Mouse (Mus musculus) liver, postnatal 0 days (tissue): ENCODE results near the gene Tbc1d16. TPM values are rescaled to one million over a fixed set of nuclear protein-coding genes. Genes with fewer than 3 reads are reported as not detected.

Experiments used
- ATAC-seq: fragments of 200-750 bp; cut with Nextera tagmentation; 2 replicates; pipeline ENCODE4 v1.8.0; 2017; ENCODE audit warnings: mild to moderate bottlenecking, moderate library complexity
- DNase-seq: peaks from one replicate; pipeline ENCODE4 v3.0.0-alpha.2; 2016
- H3K27ac ChIP-seq: fragments of 300-500 bp; sonication (generic); 2 replicates; pipeline ENCODE4 v1.5.1; 2014; ENCODE audit warnings: antibody characterized with exemption, moderate library complexity, mild to moderate bottlenecking, low read depth
- H3K27me3 ChIP-seq: fragments of 300-500 bp; sonication (generic); 2 replicates; pipeline ENCODE4 v1.6.1; 2014; ENCODE audit warnings: low read length, control low read depth, mixed read lengths; ENCODE audit not compliant: insufficient read depth
- H3K36me3 ChIP-seq: fragments of 300-500 bp; sonication (generic); replicated peaks from 2 replicates; pipeline ENCODE4 v1.6.1; 2014; ENCODE audit warnings: mild to moderate bottlenecking, control low read depth, low read length, moderate library complexity, mixed read lengths; ENCODE audit not compliant: insufficient read depth
- H3K4me1 ChIP-seq: fragments of 300-500 bp; sonication (generic); 2 replicates; pipeline ENCODE4 v1.6.1; 2014; ENCODE audit warnings: antibody characterized with exemption, mild to moderate bottlenecking, control low read depth; ENCODE audit not compliant: insufficient read depth
- H3K4me2 ChIP-seq: fragments of 300-500 bp; sonication (generic); 2 replicates; pipeline ENCODE4 v1.6.1; 2014; ENCODE audit warnings: low read depth, mild to moderate bottlenecking, low read length, moderate library complexity, mixed read lengths
- H3K4me3 ChIP-seq: fragments of 300-500 bp; sonication (generic); 2 replicates; pipeline ENCODE4 v1.5.1; 2014; ENCODE audit warnings: low read depth, low read length
- H3K9ac ChIP-seq: fragments of 300-500 bp; sonication (generic); replicated peaks from 2 replicates; pipeline ENCODE4 v1.6.1; 2014; ENCODE audit warnings: mild to moderate bottlenecking, moderate library complexity
- H3K9me3 ChIP-seq: fragments of 300-500 bp; sonication (generic); 2 replicates; pipeline ENCODE4 v1.6.1; 2016; ENCODE audit warnings: mild to moderate bottlenecking, control low read depth, low read length, mixed read lengths
- CTCF ChIP-seq: sonication (generic); IDR thresholded peaks from 2 replicates; pipeline ENCODE4 v1.5.1; 2016; ENCODE audit warnings: antibody characterized with exemption, low read depth
- EP300 ChIP-seq: IDR thresholded peaks from 2 replicates; pipeline ENCODE4 v1.6.1; 2016; ENCODE audit warnings: antibody characterized with exemption, low read depth, mild to moderate bottlenecking
- WGBS: fragments of 180-500 bp; shearing (Covaris S2); extraction: QIAGEN DNeasy Blood & Tissue Kit; methylation state at CpG from one replicate; pipeline ENCODE4 v1.1.7; 2014; ENCODE audit not compliant: insufficient replicate concordance; 5-methylcytosine and 5-hydroxymethylcytosine counted together
- polyA plus RNA-seq: library from polyadenylated mRNA; unstranded; fragments of >200 nt; fragmentation: Nextera tagmentation; extraction: Ambion mirVana; gene quantifications from 2 replicates; pipeline ENCODE4 v1.2.1, GENCODE M21; 2015

Gene Tbc1d16
- polyA plus RNA-seq, 1 experiment from 2014 or later, result 1.5 TPM

DNA sequence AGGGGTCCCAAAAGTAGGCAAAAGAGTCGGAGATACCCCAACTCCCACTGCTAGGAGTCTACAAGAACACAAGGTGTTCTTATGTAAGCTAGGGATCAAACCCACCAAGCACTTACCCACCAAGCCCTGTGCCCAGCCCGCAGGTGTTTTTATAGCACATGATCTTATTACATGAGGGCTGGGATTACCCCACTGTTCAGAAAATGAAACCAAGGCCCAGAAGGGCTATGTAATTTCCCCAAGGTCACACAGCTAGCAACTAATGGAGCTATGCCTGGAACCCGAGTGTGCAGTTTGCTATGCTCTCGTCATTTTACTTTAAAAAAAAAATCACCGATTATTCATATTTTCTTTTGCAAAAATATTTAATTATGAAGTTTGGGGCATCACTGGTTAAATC is 68.2 kb downstream of the Tbc1d16 start:
- Histone ChIP-seq H3K4me2 (no peak overlapping the region), H3K36me3 (no peaks in the 10 kb centered on the region), H3K9me3 (no peaks in the 10 kb centered on the region), H3K27me3 (no peaks in the 10 kb centered on the region), H3K9ac (no peak overlapping the region), H3K4me3 (no peak overlapping the region), H3K27ac (no peak overlapping the region), H3K4me1 (no peaks in the 10 kb centered on the region)
- DNase-seq (no peak), ATAC-seq (no peak)
- TF ChIP-seq CTCF (no peak), EP300 (no peak)
- 74% methylated on average over 5 of the region's 5 CpGs for WGBS

DNA sequence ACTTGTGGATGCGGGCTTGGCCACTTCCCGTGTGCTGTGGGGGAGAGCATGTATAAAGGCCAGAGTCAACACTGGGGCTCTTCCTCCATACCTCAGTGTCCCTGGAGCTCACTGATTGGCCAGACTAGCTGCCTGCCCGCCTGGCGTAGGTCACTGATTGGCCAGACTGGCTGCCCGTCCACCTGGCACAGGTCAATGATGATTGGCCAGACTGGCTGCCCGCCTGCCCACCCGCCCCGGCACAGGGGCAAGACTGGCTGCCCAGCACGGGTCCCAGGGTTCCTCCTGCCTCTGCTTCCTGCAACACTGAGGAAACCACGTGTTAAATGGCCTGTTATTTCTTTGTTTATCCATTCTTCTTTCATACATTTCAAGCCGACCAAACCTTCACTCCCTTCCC is 68.8 kb downstream of the Tbc1d16 start:
- no peaks in the 10 kb centered on the region for H3K36me3 ChIP-seq
- DNase-seq (peak; percentile 57), ATAC-seq (peak; percentile 77)
- H3K4me2 ChIP-seq, result peak overlapping the region; percentile 7; the same call in 1 of the 2 replicates
- no peaks in the 10 kb centered on the region for H3K27me3 ChIP-seq
- H3K9me3 ChIP-seq, result no peaks in the 10 kb centered on the region
- H3K9ac ChIP-seq, result no peak overlapping the region
- no peak overlapping the region for H3K27ac ChIP-seq
- TF ChIP-seq EP300, result no peak
- H3K4me1 ChIP-seq, result no peaks in the 10 kb centered on the region
- H3K4me3 ChIP-seq, result no peak overlapping the region
- 55% methylated on average over 11 of the region's 11 CpGs for WGBS

DNA sequence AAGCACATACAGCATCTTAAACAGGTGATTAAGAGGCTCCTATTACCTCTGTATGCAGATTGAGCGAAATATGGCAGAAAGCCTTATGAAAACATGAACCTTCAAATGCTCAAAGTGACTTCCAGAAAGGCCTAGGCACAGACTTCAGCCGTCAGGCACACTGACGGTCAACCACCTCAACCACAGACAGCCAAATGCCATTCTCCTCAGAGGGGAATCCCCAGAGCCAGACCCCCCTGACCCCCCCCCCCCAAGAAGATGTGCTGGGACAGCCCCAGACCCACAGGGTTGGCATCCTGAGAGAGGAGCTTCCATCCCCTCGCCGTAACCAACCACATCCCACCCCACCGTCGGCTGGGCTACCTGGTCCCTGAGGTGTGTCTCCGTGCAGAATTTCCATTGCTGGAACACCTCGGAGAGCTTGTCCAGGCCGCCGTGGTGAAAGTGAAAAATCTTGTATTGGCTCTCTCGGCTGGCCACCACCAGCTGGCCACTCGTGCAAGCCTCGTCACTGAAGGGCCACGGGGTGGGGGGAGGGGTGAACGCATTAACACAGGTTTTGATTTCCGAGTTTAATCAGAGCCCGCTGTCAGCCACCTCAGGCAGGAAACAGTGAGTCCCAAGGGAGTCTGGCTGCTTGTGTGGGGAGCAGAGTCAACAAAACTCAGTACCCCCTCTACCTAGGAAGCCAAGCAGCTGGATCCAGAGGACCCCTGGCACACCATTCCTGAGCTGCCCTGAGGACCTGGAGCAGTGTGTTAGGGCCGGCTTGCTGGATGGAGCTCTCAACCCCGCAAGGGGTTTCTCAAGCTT is 70.7 kb downstream of the Tbc1d16 start:
- DNase-seq (no peak), ATAC-seq (no peak)
- 68% methylated on average over 20 of the region's 20 CpGs for WGBS
- Histone ChIP-seq H3K9me3 (no peaks in the 10 kb centered on the region), H3K4me1 (no peaks in the 10 kb centered on the region), H3K9ac (no peak overlapping the region), H3K27ac (no peak overlapping the region), H3K27me3 (no peaks in the 10 kb centered on the region), H3K4me2 (no peak overlapping the region), H3K36me3 (peaks cover 5% of the 10 kb centered on the region), H3K4me3 (no peak overlapping the region)
- TF ChIP-seq CTCF (no peak), EP300 (no peak)

DNA sequence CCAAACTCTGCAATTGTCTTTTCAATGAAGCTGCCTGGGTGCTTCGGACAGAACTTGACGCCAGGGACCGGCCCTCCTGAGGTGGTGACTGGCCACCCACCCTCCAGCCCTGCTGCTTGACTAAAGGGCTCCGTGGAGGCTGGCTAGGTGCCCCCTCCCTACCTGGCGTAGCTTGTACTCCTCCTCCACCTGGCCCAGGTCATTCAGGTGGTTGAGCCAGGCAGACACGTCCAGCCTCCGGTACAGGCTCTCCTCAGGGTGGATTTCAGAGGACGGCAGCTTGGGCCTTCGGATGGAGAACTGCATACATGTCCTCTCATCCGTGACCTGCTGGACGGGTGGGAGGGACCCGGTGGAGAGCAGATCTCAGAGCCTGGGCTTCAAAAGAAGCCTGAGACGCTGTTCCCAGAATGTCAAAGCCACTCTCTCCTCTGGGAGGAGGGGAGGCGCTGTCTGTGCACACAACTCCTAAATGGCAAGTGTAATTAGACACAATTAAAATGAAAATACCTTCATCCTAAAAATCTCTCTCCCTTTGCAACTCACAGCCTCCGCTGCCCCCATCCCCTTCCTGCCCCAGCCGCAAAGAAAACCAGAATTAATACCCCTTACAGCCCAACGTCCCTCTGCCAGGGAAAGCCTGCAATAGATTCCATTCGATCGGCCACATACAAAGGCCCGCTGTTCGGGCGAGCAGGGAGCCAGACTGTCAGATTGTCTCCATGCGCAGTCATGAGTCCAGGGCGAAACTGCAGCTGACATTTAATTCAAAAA is 71.6 kb downstream of the Tbc1d16 start:
- H3K27ac ChIP-seq, result no peak overlapping the region
- no peaks in the 10 kb centered on the region for H3K9me3 ChIP-seq
- H3K27me3 ChIP-seq, result no peaks in the 10 kb centered on the region
- no peaks in the 10 kb centered on the region for H3K4me1 ChIP-seq
- DNase-seq (no peak), ATAC-seq (no peak)
- no peak overlapping the region for H3K4me2 ChIP-seq
- H3K4me3 ChIP-seq, result no peak overlapping the region
- peaks cover 8% of the 10 kb centered on the region for H3K36me3 ChIP-seq
- H3K9ac ChIP-seq, result no peak overlapping the region
- WGBS, result 80% methylated on average over 24 of the region's 24 CpGs
- TF ChIP-seq EP300 (no peak), CTCF (no peak)

DNA sequence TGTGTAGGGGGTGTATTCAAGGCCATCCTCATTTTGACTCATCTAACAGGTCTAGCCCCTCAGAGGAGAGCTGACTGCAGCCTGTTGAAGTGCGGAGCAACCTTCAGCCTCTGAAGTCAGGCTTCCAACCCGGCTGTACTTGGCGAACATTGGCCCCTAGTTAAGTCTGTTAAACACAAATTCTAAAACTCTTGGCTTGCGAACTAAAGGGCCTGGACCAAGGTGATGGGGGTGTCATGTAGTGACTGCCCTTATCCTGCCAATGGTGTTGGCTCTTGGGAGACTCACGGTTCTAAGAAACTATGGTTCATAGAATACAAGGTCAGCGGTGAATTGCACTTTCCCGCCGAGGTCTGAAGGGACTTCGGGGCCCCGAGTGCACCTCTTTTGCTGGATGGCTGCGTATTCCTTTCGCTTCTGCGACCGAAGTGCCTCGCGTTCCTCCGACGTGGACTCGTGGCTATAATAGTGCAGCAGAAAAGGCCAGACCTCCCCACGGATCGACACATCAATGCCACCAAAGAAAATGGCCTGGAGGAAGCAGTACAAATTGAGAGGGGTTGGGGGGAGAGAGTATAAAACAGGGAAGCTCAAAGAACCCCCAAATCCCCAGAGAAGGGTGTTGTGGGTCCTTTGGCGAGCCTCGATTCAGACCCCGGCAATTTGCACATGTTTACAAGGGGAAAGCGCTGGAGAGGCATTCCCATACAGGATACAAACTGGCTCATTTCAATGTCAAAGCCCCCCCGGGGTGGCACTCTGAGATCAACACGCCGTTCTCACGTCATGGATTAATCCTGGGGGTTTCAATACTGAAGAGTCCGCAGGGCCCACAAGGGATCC is 72.4 kb downstream of the Tbc1d16 start:
- peaks cover 8% of the 10 kb centered on the region for H3K36me3 ChIP-seq
- H3K4me2 ChIP-seq, result no peak overlapping the region
- no peak for ATAC-seq

DNA sequence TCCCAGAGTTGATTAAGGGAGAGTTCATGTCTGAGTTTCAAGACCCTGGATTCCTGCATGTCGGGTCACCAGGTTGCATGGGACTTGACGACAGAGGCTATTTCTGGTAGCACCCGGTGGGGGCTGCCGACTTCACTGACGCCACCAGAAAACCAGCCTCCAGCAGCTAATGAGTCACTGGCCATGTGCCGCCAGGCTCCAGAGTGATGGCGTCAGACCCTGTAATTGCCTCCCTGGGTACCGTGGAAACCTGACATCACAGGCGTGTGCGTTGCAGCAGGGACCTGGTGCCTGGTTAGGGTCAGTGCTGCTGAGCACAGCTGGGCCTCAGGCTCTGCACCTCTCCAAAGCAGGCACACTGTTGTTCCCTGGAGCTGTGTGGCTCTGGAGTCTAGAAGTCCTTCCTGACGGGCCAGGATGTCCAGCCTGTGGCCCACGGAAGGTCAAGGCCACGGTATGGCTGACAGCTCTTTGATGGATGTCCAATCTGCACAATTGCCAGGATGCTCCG is 75.9 kb downstream of the Tbc1d16 start:
- 69% methylated on average over 14 of the region's 14 CpGs for WGBS
- no peaks in the 10 kb centered on the region for H3K27me3 ChIP-seq
- H3K27ac ChIP-seq, result no peak overlapping the region
- no peaks in the 10 kb centered on the region for H3K9me3 ChIP-seq
- H3K9ac ChIP-seq, result no peak overlapping the region
- peaks cover 8% of the 10 kb centered on the region for H3K36me3 ChIP-seq
- no peak overlapping the region for H3K4me2 ChIP-seq
- no peak overlapping the region for H3K4me3 ChIP-seq
- no peak for TF ChIP-seq EP300
- TF ChIP-seq CTCF, result no peak
- H3K4me1 ChIP-seq, result no peaks in the 10 kb centered on the region
- no peak for DNase-seq
- ATAC-seq, result no peak

More for the DNA sequence above, 72.4 kb downstream of the Tbc1d16 start:
- Histone ChIP-seq H3K4me1 (no peaks in the 10 kb centered on the region), H3K27ac (no peak overlapping the region), H3K27me3 (no peaks in the 10 kb centered on the region), H3K9me3 (no peaks in the 10 kb centered on the region), H3K9ac (no peak overlapping the region), H3K4me3 (no peak overlapping the region)
- 78% methylated on average over 30 of the region's 30 CpGs for WGBS
- DNase-seq, result no peak
- TF ChIP-seq EP300, result no peak
- no peak for TF ChIP-seq CTCF
